Mouse (Mus musculus): ENCODE data around the gene Pakap. TPM values are rescaled to one million over a fixed set of nuclear protein-coding genes. Genes with fewer than 3 reads are reported as not detected.

Gene Pakap
- total RNA-seq, 2 experiments from 2014 or later: not detected

- ATAC-seq (ENCODE audit: poor library complexity, severe bottlenecking): peak; percentile 71
These were observed 333.2 kb downstream of the Pakap start for GRCm38 (mm10) chr4:57901210-57901609.

GRCm38 (mm10) chr4:57902619-57903018 lies 334.6 kb downstream of the Pakap start:
- peak; percentile 75 for ATAC-seq (ENCODE audit: poor library complexity, severe bottlenecking)

- ATAC-seq (ENCODE audit: poor library complexity, severe bottlenecking): peak; percentile 75
These were observed 336.2 kb downstream of the Pakap start for GRCm38 (mm10) chr4:57904211-57904610.

GRCm38 (mm10) chr4:57904638-57905037 lies 336.7 kb downstream of the Pakap start:
- no peak for ATAC-seq (ENCODE audit: poor library complexity, severe bottlenecking)

- ATAC-seq (ENCODE audit: poor library complexity, severe bottlenecking): no peak
These were observed 338.7 kb downstream of the Pakap start for GRCm38 (mm10) chr4:57906708-57907107.

- peak; percentile 51; the same call in 1 of the 2 replicates for ATAC-seq (ENCODE audit: poor library complexity, severe bottlenecking)
These were observed 340.9 kb downstream of the Pakap start for GRCm38 (mm10) chr4:57908860-57909259.

GRCm38 (mm10) chr4:57913021-57913420 lies 345.0 kb downstream of the Pakap start:
- ATAC-seq (ENCODE audit: poor library complexity, severe bottlenecking): no peak

- ATAC-seq (ENCODE audit: poor library complexity, severe bottlenecking): no peak
These were observed 346.5 kb downstream of the Pakap start for GRCm38 (mm10) chr4:57914193-57915190.

- ATAC-seq (ENCODE audit: poor library complexity, severe bottlenecking): no peak
These were observed 347.4 kb downstream of the Pakap start for GRCm38 (mm10) chr4:57915216-57915965.

GRCm38 (mm10) chr4:57916201-57916661 lies 348.3 kb downstream of the Pakap start, which contains the start of gene D630039A03Rik:
Gene D630039A03Rik, minus strand, starts transcription at chr4:57916297.
- ATAC-seq (ENCODE audit: poor library complexity, severe bottlenecking): no peak

GRCm38 (mm10) chr4:57916711-57917110 lies 348.7 kb downstream of the Pakap start:
- ATAC-seq (ENCODE audit: poor library complexity, severe bottlenecking): no peak

- 0 out of 2 replicates have a peak, but pooled peaks have one; percentile 46 for ATAC-seq (ENCODE audit: poor library complexity, severe bottlenecking)
These were observed 351.8 kb downstream of the Pakap start for GRCm38 (mm10) chr4:57919494-57920423.

GRCm38 (mm10) chr4:57920522-57920921 lies 352.5 kb downstream of the Pakap start:
- no peak for ATAC-seq (ENCODE audit: poor library complexity, severe bottlenecking)

GRCm38 (mm10) chr4:57922171-57922570 lies 354.2 kb downstream of the Pakap start:
- ATAC-seq (ENCODE audit: poor library complexity, severe bottlenecking): no peak

- no peak for ATAC-seq (ENCODE audit: poor library complexity, severe bottlenecking)
These were observed 356.6 kb downstream of the Pakap start for GRCm38 (mm10) chr4:57924556-57925071.

- peak; percentile 61; the same call in 1 of the 2 replicates for ATAC-seq (ENCODE audit: poor library complexity, severe bottlenecking)
These were observed 359.7 kb downstream of the Pakap start for GRCm38 (mm10) chr4:57927464-57928205.

GRCm38 (mm10) chr4:57930559-57931170 lies 362.7 kb downstream of the Pakap start:
- ATAC-seq (ENCODE audit: poor library complexity, severe bottlenecking): peak; percentile 79

GRCm38 (mm10) chr4:57934181-57934580 lies 366.2 kb downstream of the Pakap start:
- ATAC-seq (ENCODE audit: poor library complexity, severe bottlenecking): no peak

- no peak for ATAC-seq (ENCODE audit: poor library complexity, severe bottlenecking)
These were observed 369.3 kb downstream of the Pakap start for GRCm38 (mm10) chr4:57937292-57937691.
